Mouse (Mus musculus) spleen, postnatal 14 days (tissue): ENCODE data around the gene Pou6f2.

ENCODE experiments used
- DNase-seq, 2 experiments: peaks; one replicate each; pipeline ENCODE4 v3.0.0; 2021 to 2022; ENCODE audit warnings: low spot score in 2 of 2

Gene Pou6f2

GRCm38 (mm10) chr13:18218566-18219234 is 178.8 kb downstream of the Pou6f2 start:
- DNase-seq, result no peak

GRCm38 (mm10) chr13:18211242-18211641 is 186.2 kb downstream of the Pou6f2 start:
- no peak for DNase-seq

- no peak for DNase-seq
Measured at GRCm38 (mm10) chr13:18204476-18205250, 192.8 kb downstream of the Pou6f2 start.

- no peak for DNase-seq
Measured at GRCm38 (mm10) chr13:18174003-18174402, 223.5 kb downstream of the Pou6f2 start.

- no peak for DNase-seq
Measured at GRCm38 (mm10) chr13:18173021-18173420, 224.5 kb downstream of the Pou6f2 start.

GRCm38 (mm10) chr13:18172334-18172733 is 225.2 kb downstream of the Pou6f2 start:
- no peak for DNase-seq

- no peak for DNase-seq
Measured at GRCm38 (mm10) chr13:18164182-18164581, 233.3 kb downstream of the Pou6f2 start.

- no peak for DNase-seq
Measured at GRCm38 (mm10) chr13:18160566-18160965, 236.9 kb downstream of the Pou6f2 start.

GRCm38 (mm10) chr13:18153949-18154582 is 243.4 kb downstream of the Pou6f2 start:
- DNase-seq, result no peak

- no peak for DNase-seq
Measured at GRCm38 (mm10) chr13:18133646-18134045, 263.8 kb downstream of the Pou6f2 start.

GRCm38 (mm10) chr13:18133193-18133592 is 264.3 kb downstream of the Pou6f2 start:
- DNase-seq, result no peak

GRCm38 (mm10) chr13:18131324-18131723 is 266.2 kb downstream of the Pou6f2 start:
- no peak for DNase-seq

GRCm38 (mm10) chr13:18129697-18130096 is 267.8 kb downstream of the Pou6f2 start:
- DNase-seq, result no peak

GRCm38 (mm10) chr13:18128826-18129225 is 268.7 kb downstream of the Pou6f2 start:
- no peak for DNase-seq

GRCm38 (mm10) chr13:18128053-18128452 is 269.4 kb downstream of the Pou6f2 start:
- DNase-seq, result no peak

GRCm38 (mm10) chr13:18126111-18126510 is 271.4 kb downstream of the Pou6f2 start:
- DNase-seq, result no peak

GRCm38 (mm10) chr13:18125226-18126000 is 272.1 kb downstream of the Pou6f2 start:
- DNase-seq, result no peak

GRCm38 (mm10) chr13:18124368-18124767 is 273.1 kb downstream of the Pou6f2 start:
- no peak for DNase-seq

GRCm38 (mm10) chr13:18120406-18120805 is 277.1 kb downstream of the Pou6f2 start:
- no peak for DNase-seq

- no peak for DNase-seq
Measured at GRCm38 (mm10) chr13:18081443-18082119, 315.9 kb downstream of the Pou6f2 start.
